Mouse (Mus musculus): ENCODE results near the gene Sema6b. TPM values are rescaled to one million over a fixed set of nuclear protein-coding genes. Genes with fewer than 3 reads are reported as not detected.

The Sema6b gene
- total and polyA plus RNA-seq, 2 experiments from 2014 or later = 13.2 to 91.6 TPM

GRCm38 (mm10) chr17:56128246-56128645, 11.9 kb downstream of the Sema6b start:
- WGBS = 63% methylated on average over 15 of the region's 15 CpGs
- DNase-seq (ENCODE audit: low spot score) = no peak

GRCm38 (mm10) chr17:56126175-56126574, 14.0 kb downstream of the Sema6b start:
- Histone ChIP-seq H3K9me3 (ENCODE audit: low read length) (peaks cover 5% of the 10 kb centered on the region; the same call in 1 of the 2 replicates), H3K27me3 (ENCODE audit: insufficient read depth, low read length) (no peaks in the 10 kb centered on the region), H3K4me2 (ENCODE audit: low read depth, low read length) (no peak overlapping the region), H3K4me3 (ENCODE audit: low read length) (no peak overlapping the region), H3K27ac (no peak overlapping the region), H3K4me1 (ENCODE audit: insufficient read depth, low read length) (no peaks in the 10 kb centered on the region), H3K36me3 (ENCODE audit: insufficient read depth, low read length) (peaks cover 47% of the 10 kb centered on the region), H3K9ac (replicated peaks; ENCODE audit: low read length) (no peak overlapping the region)
- DNase-seq (ENCODE audit: low spot score) (no peak), ATAC-seq (no peak)
- 73% methylated on average over 11 of the region's 11 CpGs for WGBS
- no peak for TF ChIP-seq CTCF (IDR thresholded peaks at IDR 0.05; ENCODE audit: low read depth)

More at GRCm38 (mm10) chr17:56128246-56128645, 11.9 kb downstream of the Sema6b start:
- TF ChIP-seq CTCF (IDR thresholded peaks at IDR 0.05; ENCODE audit: low read depth) = no peak
- H3K36me3 ChIP-seq (ENCODE audit: insufficient read depth, low read length) = peaks cover 47% of the 10 kb centered on the region
- no peaks in the 10 kb centered on the region for H3K4me1 ChIP-seq (ENCODE audit: insufficient read depth, low read length)
- no peak for ATAC-seq
- no peaks in the 10 kb centered on the region for H3K27me3 ChIP-seq (ENCODE audit: insufficient read depth, low read length)
- H3K4me2 ChIP-seq (ENCODE audit: low read depth, low read length) = no peak overlapping the region
- H3K9ac ChIP-seq (replicated peaks; ENCODE audit: low read length) = no peak overlapping the region
- H3K27ac ChIP-seq = no peak overlapping the region
- no peaks in the 10 kb centered on the region for H3K9me3 ChIP-seq (ENCODE audit: low read length)
- no peak overlapping the region for H3K4me3 ChIP-seq (ENCODE audit: low read length)

- H3K27me3 ChIP-seq (ENCODE audit: insufficient read depth, low read length) = peaks cover 5% of the 10 kb centered on the region; the same call in 1 of the 2 replicates
- peaks cover 5% of the 10 kb centered on the region; the same call in 1 of the 2 replicates for H3K9me3 ChIP-seq (ENCODE audit: low read length)
- H3K27ac ChIP-seq = no peak overlapping the region
- WGBS = 90% methylated on average over 4 of the region's 4 CpGs
- TF ChIP-seq CTCF (IDR thresholded peaks at IDR 0.05; ENCODE audit: low read depth) = no peak
- H3K36me3 ChIP-seq (ENCODE audit: insufficient read depth, low read length) = peaks cover 38% of the 10 kb centered on the region
- no peak overlapping the region for H3K4me3 ChIP-seq (ENCODE audit: low read length)
- ATAC-seq (no peak), DNase-seq (ENCODE audit: low spot score) (no peak)
- no peak overlapping the region for H3K4me2 ChIP-seq (ENCODE audit: low read depth, low read length)
- H3K4me1 ChIP-seq (ENCODE audit: insufficient read depth, low read length) = no peaks in the 10 kb centered on the region
- no peak overlapping the region for H3K9ac ChIP-seq (replicated peaks; ENCODE audit: low read length)
Measured at GRCm38 (mm10) chr17:56125276-56125630, 14.9 kb downstream of the Sema6b start.

- no peak overlapping the region for H3K27ac ChIP-seq
- H3K9ac ChIP-seq (replicated peaks; ENCODE audit: low read length) = 0 out of 2 replicates have a peak overlapping the region, but pooled peaks have one; percentile 13
- H3K36me3 ChIP-seq (ENCODE audit: insufficient read depth, low read length) = peaks cover 31% of the 10 kb centered on the region
- WGBS = 17% methylated on average over 49 of the region's 59 CpGs
- H3K4me3 ChIP-seq (ENCODE audit: low read length) = peak overlapping the region; percentile 21
- ATAC-seq (no peak), DNase-seq (ENCODE audit: low spot score) (peak; percentile 63)
- H3K4me2 ChIP-seq (ENCODE audit: low read depth, low read length) = peak overlapping the region; percentile 49
- H3K27me3 ChIP-seq (ENCODE audit: insufficient read depth, low read length) = peaks cover 10% of the 10 kb centered on the region; the same call in 1 of the 2 replicates
- H3K9me3 ChIP-seq (ENCODE audit: low read length) = peaks cover 5% of the 10 kb centered on the region; the same call in 1 of the 2 replicates
- TF ChIP-seq CTCF (IDR thresholded peaks at IDR 0.05; ENCODE audit: low read depth) = peak; percentile 77
- 0 out of 2 replicates have a peak, but pooled peaks cover 3% of the 10 kb centered on the region for H3K4me1 ChIP-seq (ENCODE audit: insufficient read depth, low read length)
Measured at GRCm38 (mm10) chr17:56124377-56125275, 15.5 kb downstream of the Sema6b start.

GRCm38 (mm10) chr17:56123681-56124340, 16.3 kb downstream of the Sema6b start:
- Histone ChIP-seq H3K9ac (replicated peaks; ENCODE audit: low read length) (0 out of 2 replicates have a peak overlapping the region, but pooled peaks have one; percentile 13), H3K27ac (no peak overlapping the region), H3K9me3 (ENCODE audit: low read length) (peaks cover 5% of the 10 kb centered on the region; the same call in 1 of the 2 replicates), H3K4me3 (ENCODE audit: low read length) (0 out of 2 replicates have a peak overlapping the region, but pooled peaks have one; percentile 10), H3K4me1 (ENCODE audit: insufficient read depth, low read length) (0 out of 2 replicates have a peak, but pooled peaks cover 3% of the 10 kb centered on the region), H3K4me2 (ENCODE audit: low read depth, low read length) (peak overlapping the region; percentile 49), H3K27me3 (ENCODE audit: insufficient read depth, low read length) (peaks cover 12% of the 10 kb centered on the region), H3K36me3 (ENCODE audit: insufficient read depth, low read length) (peaks cover 31% of the 10 kb centered on the region)
- TF ChIP-seq CTCF (IDR thresholded peaks at IDR 0.05; ENCODE audit: low read depth) = no peak
- DNase-seq (ENCODE audit: low spot score) = no peak
- ATAC-seq = no peak
- 51% methylated on average over 58 of the region's 59 CpGs for WGBS

GRCm38 (mm10) chr17:56123161-56123560, 17.0 kb downstream of the Sema6b start:
- peaks cover 5% of the 10 kb centered on the region; the same call in 1 of the 2 replicates for H3K9me3 ChIP-seq (ENCODE audit: low read length)
- DNase-seq (ENCODE audit: low spot score) (no peak), ATAC-seq (no peak)
- no peak overlapping the region for H3K4me3 ChIP-seq (ENCODE audit: low read length)
- H3K36me3 ChIP-seq (ENCODE audit: insufficient read depth, low read length) = peaks cover 30% of the 10 kb centered on the region
- H3K27ac ChIP-seq = no peak overlapping the region
- H3K9ac ChIP-seq (replicated peaks; ENCODE audit: low read length) = no peak overlapping the region
- WGBS = 93% methylated on average over 12 of the region's 12 CpGs
- H3K4me1 ChIP-seq (ENCODE audit: insufficient read depth, low read length) = 0 out of 2 replicates have a peak, but pooled peaks cover 3% of the 10 kb centered on the region
- H3K4me2 ChIP-seq (ENCODE audit: low read depth, low read length) = no peak overlapping the region
- TF ChIP-seq CTCF (IDR thresholded peaks at IDR 0.05; ENCODE audit: low read depth) = no peak
- H3K27me3 ChIP-seq (ENCODE audit: insufficient read depth, low read length) = peaks cover 19% of the 10 kb centered on the region

Data from hindbrain, postnatal 0 days (tissue).